Mouse (Mus musculus) thymus, postnatal 10 days (tissue): ENCODE results near the gene Rpl34.

Experiments
- DNase-seq, 2 experiments: peaks; one replicate each; pipeline ENCODE4 v3.0.0; 2021; ENCODE audit warnings: low spot score in 2 of 2

Rpl34 gene

DNA sequence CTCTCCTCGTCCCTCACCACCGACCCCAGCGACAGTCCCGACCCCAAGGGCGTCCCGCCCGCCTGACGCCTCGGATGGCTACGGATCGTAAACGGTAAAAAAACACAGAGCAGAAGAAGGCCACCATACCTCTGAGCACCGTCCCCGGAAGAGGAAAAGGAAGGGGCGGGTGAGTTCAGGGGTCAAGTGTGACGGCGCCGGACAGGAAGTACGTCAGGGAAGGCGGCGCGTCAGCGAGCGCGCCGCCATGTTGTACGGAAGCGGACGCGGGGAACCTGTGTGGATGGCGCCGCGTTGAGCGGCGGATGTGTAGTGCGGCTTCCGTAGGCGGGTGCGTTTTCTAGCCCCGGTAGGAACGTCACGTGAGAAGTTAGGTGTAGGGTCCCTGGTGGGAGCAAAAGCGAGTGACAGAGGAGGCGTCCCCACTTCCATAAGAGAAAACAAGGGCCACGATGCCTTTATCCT, at the start of gene Rpl34:
Gene Rpl34, minus strand, starts transcription at position 210 of the 465 bp plus-strand sequence.
- DNase-seq = peak; percentile 89

DNA sequence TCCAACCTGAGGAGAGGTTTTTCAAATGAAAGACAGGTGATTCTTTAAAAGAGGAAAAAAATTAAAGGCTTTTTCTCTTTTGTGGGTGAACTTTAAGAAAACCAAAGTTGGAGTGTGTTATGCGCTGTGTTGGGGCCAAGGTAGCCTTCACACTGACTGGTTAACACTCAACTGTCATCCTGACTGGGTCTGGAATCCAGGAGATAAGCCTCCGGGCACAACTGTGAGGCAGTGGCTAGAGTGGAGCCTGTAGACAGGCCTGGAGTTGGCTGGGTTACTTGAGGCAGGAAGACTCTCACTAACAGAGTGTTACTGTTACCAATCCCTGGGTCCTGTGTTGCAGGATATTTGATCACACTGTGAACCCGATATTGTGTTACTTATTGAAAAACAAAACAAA, 38.0 kb upstream of the Rpl34 start:
- no peak for DNase-seq

GRCm38 (mm10) chr3:130764091-130764490, 33.9 kb upstream of the Rpl34 start:
- DNase-seq = no peak

GRCm38 (mm10) chr3:130760711-130761435, 30.7 kb upstream of the Rpl34 start:
- DNase-seq = peak; percentile 67 to 93

GRCm38 (mm10) chr3:130758157-130758841, 28.1 kb upstream of the Rpl34 start:
- no peak for DNase-seq

- DNase-seq = no peak
Measured at GRCm38 (mm10) chr3:130757117-130757852, 27.1 kb upstream of the Rpl34 start.

- peak in 1 of 2 experiments; percentile 23 for DNase-seq
Measured at GRCm38 (mm10) chr3:130749206-130749605, 19.0 kb upstream of the Rpl34 start.

- DNase-seq = no peak
Measured at GRCm38 (mm10) chr3:130746673-130747619, 16.7 kb upstream of the Rpl34 start.

DNA sequence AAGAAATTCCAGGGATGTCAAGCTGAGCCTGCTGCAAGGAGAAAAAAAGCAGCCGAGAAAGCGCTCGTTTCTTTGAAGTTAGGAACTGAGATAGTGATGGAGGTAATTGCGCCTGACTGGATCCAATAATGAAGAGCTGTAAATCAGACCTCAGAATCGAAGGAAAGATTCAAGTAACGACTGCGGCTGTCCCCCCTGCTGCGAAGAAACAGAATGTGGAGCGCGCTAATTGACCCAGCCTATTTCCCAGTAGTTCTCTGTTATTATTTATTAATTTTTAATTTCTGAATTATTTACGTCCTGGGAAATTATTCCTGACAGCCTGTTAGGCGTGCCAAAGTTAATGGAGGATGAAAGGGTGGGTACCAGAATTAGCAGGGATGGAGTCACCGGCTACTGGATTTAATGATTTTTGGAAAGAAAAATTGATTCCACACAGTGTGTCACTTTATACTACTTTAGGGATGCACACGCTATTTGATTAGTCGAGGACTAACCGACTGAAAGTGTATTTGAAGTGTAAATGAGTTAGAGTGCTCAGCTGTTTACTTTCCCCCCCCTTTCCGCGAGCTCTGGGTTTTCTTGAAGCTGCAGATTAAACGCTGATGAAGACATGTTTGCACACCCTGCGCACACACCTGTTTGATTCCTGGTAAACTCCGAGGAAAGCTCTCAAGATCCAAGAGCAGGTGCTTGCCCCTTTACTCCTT, 7.6 kb upstream of the Rpl34 start:
- DNase-seq = no peak

DNA sequence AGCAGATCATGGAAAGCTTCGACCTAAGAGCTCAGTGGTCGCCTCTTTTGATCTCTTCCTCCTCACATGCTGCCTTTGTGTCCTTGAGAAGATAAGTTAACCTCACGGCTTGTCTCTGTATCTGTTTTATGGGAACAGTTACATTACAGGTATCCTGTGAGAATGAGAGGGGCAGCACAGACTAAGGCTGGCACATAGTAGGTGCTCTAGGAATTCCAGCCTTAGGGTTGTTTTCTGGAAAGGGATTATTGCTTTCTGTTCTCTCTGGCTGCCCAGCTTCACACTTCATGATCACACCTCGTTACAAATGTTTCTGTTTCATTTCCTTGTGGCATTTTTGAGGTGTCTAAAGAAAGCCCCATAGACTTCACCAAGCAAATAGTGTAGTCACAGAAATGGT, 6.6 kb upstream of the Rpl34 start:
- no peak for DNase-seq

- peak in 1 of 2 experiments; percentile 49 for DNase-seq
Measured at GRCm38 (mm10) chr3:130729472-130730188, 568 bp downstream of the Rpl34 start.

- DNase-seq = no peak
Measured at GRCm38 (mm10) chr3:130727676-130728075, 2.5 kb downstream of the Rpl34 start.

- DNase-seq = no peak
Measured at GRCm38 (mm10) chr3:130727036-130727435, 3.2 kb downstream of the Rpl34 start.

GRCm38 (mm10) chr3:130725718-130726117, 4.5 kb downstream of the Rpl34 start:
- DNase-seq = no peak

GRCm38 (mm10) chr3:130722733-130723478, 7.3 kb downstream of the Rpl34 start:
- no peak for DNase-seq

- DNase-seq = no peak
Measured at GRCm38 (mm10) chr3:130720225-130720624, 10.0 kb downstream of the Rpl34 start.

- DNase-seq = no peak
Measured at GRCm38 (mm10) chr3:130718871-130719270, 11.3 kb downstream of the Rpl34 start.

DNA sequence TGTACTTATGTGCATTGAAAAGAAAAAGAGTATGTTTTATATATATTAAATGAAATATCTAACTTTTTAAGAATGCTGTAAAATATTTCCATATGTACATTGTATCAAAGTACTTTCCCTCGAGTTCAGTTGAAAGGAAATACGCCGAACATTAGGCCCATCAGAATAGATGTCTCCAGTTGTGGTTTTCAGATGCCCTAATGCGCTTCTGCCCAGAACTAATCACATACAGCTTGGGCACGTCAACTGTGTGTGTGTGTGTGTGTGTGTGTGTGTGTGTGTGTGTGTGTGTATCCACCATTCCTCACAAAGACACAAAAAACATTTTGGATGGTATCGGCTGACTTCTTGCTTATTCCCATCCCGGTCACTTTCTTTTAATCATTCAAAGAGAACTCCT, 13.6 kb downstream of the Rpl34 start:
- DNase-seq = no peak
